In genomic region chr12:3309391-3310320, GRCm38 (mm10) we compare ENCODE assay signal across 8 mouse cellular contexts. TPM values are rescaled to one million over a fixed set of nuclear protein-coding genes. Genes with fewer than 3 reads are reported as not detected.
DNase-seq lines count a peak whose midpoint lies in the region; ATAC-seq and TF ChIP-seq lines count a peak whose summit lies in the region.

Gene Rab10, minus strand, starts transcription at chr12:3309969.

- H3K4me1 ChIP-seq in cortical plate, adult 2 months (ENCODE audit: control insufficient read depth, insufficient read depth, low read length), result peaks cover 4% of the 10 kb centered on the region; the same call in 1 of the 2 replicates
- H3K4me1 ChIP-seq in megakaryocyte, embryonic 14.5 days, result peaks cover 41% of the 10 kb centered on the region

- H3K36me3 ChIP-seq in megakaryocyte, embryonic 14.5 days (replicated peaks; ENCODE audit: low read length), result peaks cover 6% of the 10 kb centered on the region

- peak within 1 kb of the TSS; percentile 58 for H3K4me3 ChIP-seq in cortical plate, adult 2 months (ENCODE audit: insufficient read depth, low read length)
- peak within 1 kb of the TSS; percentile 94 for H3K4me3 ChIP-seq in megakaryocyte, embryonic 14.5 days (replicated peaks)

- TF ChIP-seq CTCF in cortical plate, adult 2 months (IDR thresholded peaks at IDR 0.05; ENCODE audit: extremely low read depth, insufficient read depth, low read length), result no peak

- peak; percentile 99 for DNase-seq in gastrocnemius, adult 8-10 months (ENCODE audit: low spot score in 2 of 2)
- peak; percentile 88 for DNase-seq in hindlimb bud, embryonic 11.5 days (ENCODE audit: extremely low spot score, low read depth, low spot score)
- peak; percentile 91 to 99 for DNase-seq in left cerebral cortex, adult 8-10 months (ENCODE audit: low spot score in 2 of 2)
- peak; percentile 99 for DNase-seq in right cerebral cortex, postnatal 10 days (ENCODE audit: low spot score in 2 of 2)
- peak; percentile 99 for DNase-seq in urinary bladder, postnatal 25 days (ENCODE audit: low spot score)

- peak; percentile 72 for TF ChIP-seq POLR2A in cortical plate, adult 2 months (IDR thresholded peaks at IDR 0.05; ENCODE audit: extremely low read depth, insufficient read depth, low read length)

- H3K27ac ChIP-seq in cortical plate, adult 2 months (ENCODE audit: insufficient read depth, low read length), result peak within 1 kb of the TSS; percentile 96

- no peaks in the 10 kb centered on the region for H3K9me3 ChIP-seq in megakaryocyte, embryonic 14.5 days

- no peaks in the 10 kb centered on the region for H3K27me3 ChIP-seq in megakaryocyte, embryonic 14.5 days (replicated peaks)

- peak; percentile 87 for ATAC-seq in activated CD4-positive, CD25-positive, alpha-beta regulatory T cell, adult 4 months

RNA-seq across cellular contexts. Expression of gene Rab10, which starts in this region (rescaled TPM):
- polyA plus RNA-seq in activated CD4-positive, CD25-positive, alpha-beta regulatory T cell, adult 4 months (2017; shearing (Covaris generic)), result 10 to 100 TPM; 51.4 to 65.5 TPM
- polyA plus RNA-seq in cortical plate, adult 2 months (2012; rRNA removed), result 105 and 108 TPM in 2 replicates
- total RNA-seq in gastrocnemius, adult 8-10 months (2022), result 100 to 1,000 TPM; 283 to 320 (median 303) TPM
- 100 to 1,000 TPM; 125 to 138 (median 131) TPM for total RNA-seq in left cerebral cortex, adult 8-10 months (2022)
- polyA plus RNA-seq in megakaryocyte, embryonic 14.5 days (2012; ENCODE audit: insufficient read depth, low replicate concordance), result 44.4 and 62.1 TPM in 2 replicates

Comparison
In these comparisons a context has a peak if more than half of its experiments do, and no peak if none do; other contexts are left out.
1. Peak in every context shown above with its lines: DNase-seq, ATAC-seq, H3K4me3 ChIP-seq and H3K27ac ChIP-seq.